Mouse (Mus musculus) stomach, postnatal 0 days (tissue): ENCODE measurements around the gene Mdp1. TPM values are rescaled to one million over a fixed set of nuclear protein-coding genes. Genes with fewer than 3 reads are reported as not detected.
A peak's percentile ranks its signal among the peaks of the same experiment; 100 is the strongest.

Experiments used
- ATAC-seq: fragments of 200-750 bp; cut with Nextera tagmentation; 2 replicates; pipeline ENCODE4 v1.8.0; 2017; ENCODE audit not compliant: low FRiP score, low TSS enrichment
- DNase-seq: peaks from one replicate; pipeline ENCODE4 v3.0.0-alpha.2; 2016; ENCODE audit warnings: low spot score
- H3K27ac ChIP-seq: fragments of 300-500 bp; sonication (generic); replicated peaks from 2 replicates; pipeline ENCODE4 v1.5.1; 2014; ENCODE audit warnings: mild to moderate bottlenecking, control low read depth
- H3K27me3 ChIP-seq: fragments of 300-500 bp; sonication (generic); 2 replicates; pipeline ENCODE4 v1.6.1; 2014; ENCODE audit warnings: low read length; ENCODE audit not compliant: control insufficient read depth, insufficient read depth
- H3K36me3 ChIP-seq: fragments of 300-500 bp; sonication (generic); 2 replicates; pipeline ENCODE4 v1.6.1; 2014; ENCODE audit warnings: low read length, mixed read lengths; ENCODE audit not compliant: control insufficient read depth, insufficient read depth
- H3K4me1 ChIP-seq: fragments of 300-500 bp; sonication (generic); replicated peaks from 2 replicates; pipeline ENCODE4 v1.6.1; 2014; ENCODE audit warnings: antibody characterized with exemption; ENCODE audit not compliant: control insufficient read depth, insufficient read depth
- H3K4me2 ChIP-seq: fragments of 300-500 bp; sonication (generic); replicated peaks from 2 replicates; pipeline ENCODE4 v1.6.1; 2014; ENCODE audit warnings: low read depth, mild to moderate bottlenecking, control low read depth, moderate library complexity
- H3K4me3 ChIP-seq: fragments of 300-500 bp; sonication (generic); 2 replicates; pipeline ENCODE4 v1.5.1; 2014; ENCODE audit warnings: low read depth, low read length, control low read depth
- H3K9ac ChIP-seq: fragments of 300-500 bp; sonication (generic); 2 replicates; pipeline ENCODE4 v1.6.1; 2014; ENCODE audit warnings: mild to moderate bottlenecking, low read length, control low read depth, mixed read lengths
- H3K9me3 ChIP-seq: fragments of 300-500 bp; sonication (generic); 2 replicates; pipeline ENCODE4 v1.6.1; 2016; ENCODE audit warnings: low read length; ENCODE audit not compliant: control insufficient read depth
- CTCF ChIP-seq: IDR thresholded peaks from 2 replicates; pipeline ENCODE4 v1.5.1; 2016; ENCODE audit warnings: antibody characterized with exemption, low read depth, mild to moderate bottlenecking, moderate library complexity
- EP300 ChIP-seq: optimal IDR thresholded peaks from 2 replicates; pipeline ENCODE3; 2016; ENCODE audit warnings: antibody characterized with exemption
- WGBS: fragments of 180-500 bp; shearing (Covaris S2); extraction: QIAGEN DNeasy Blood & Tissue Kit; methylation state at CpG from one replicate; pipeline ENCODE4 v1.1.7; 2014; 5-methylcytosine and 5-hydroxymethylcytosine counted together
- polyA plus RNA-seq: library from polyadenylated mRNA; unstranded; fragments of >200 nt; fragmentation: Nextera tagmentation; extraction: Ambion mirVana; gene quantifications from 2 replicates; pipeline ENCODE4 v1.2.1, GENCODE M21; 2015

Gene Mdp1
- polyA plus RNA-seq, 1 experiment from 2014 or later: 46.5 TPM

DNA sequence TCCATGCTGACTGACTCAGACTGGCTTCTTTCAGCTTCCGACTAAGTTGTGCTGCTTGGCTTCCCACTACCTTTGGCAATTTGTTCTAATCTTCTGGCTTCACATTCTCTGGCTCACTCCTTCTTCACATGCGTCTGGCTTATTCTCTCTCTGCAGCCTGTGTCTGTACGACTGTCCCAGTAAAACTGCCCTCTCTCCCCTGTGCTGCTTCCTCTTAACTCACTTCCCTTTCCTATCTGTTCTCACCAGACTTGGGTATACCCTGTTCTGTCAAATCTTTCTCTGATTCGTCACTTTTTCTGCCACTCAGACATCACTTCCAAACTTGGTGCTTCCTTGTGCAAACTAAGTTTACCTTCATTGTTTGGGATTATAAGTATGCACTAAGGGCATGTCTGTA, 36.9 kb upstream of the Mdp1 start:
- Histone ChIP-seq H3K27me3 (no peaks in the 10 kb centered on the region), H3K9me3 (no peaks in the 10 kb centered on the region), H3K4me1 (no peaks in the 10 kb centered on the region), H3K4me2 (no peak overlapping the region), H3K27ac (no peak overlapping the region), H3K9ac (no peak overlapping the region), H3K4me3 (no peak overlapping the region), H3K36me3 (no peaks in the 10 kb centered on the region)
- DNase-seq (no peak), ATAC-seq (no peak)
- WGBS: 77% methylated on average over 4 of the region's 4 CpGs
- TF ChIP-seq CTCF (no peak), EP300 (no peak)

DNA sequence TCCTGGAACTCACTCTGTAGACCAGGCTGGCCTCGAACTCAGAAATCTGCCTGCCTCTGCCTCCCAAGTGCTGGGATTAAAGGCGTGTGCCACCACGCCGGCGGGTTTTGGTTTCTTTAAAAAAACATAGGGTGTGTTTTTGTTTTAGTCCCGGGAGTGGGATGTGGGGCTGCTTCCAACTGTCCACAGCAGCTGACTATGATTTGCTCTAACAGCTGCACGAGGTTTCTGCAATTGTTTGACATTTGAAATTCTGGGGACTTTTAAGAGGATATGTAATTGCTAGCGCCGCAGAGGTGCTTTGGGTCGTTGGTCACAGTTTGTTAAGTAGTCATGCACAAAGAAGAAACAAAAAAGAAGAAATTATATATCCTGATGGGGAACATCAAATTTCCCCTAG, 29.1 kb upstream of the Mdp1 start:
- Histone ChIP-seq H3K4me1 (no peaks in the 10 kb centered on the region), H3K27ac (no peak overlapping the region), H3K36me3 (no peaks in the 10 kb centered on the region), H3K4me2 (no peak overlapping the region), H3K4me3 (no peak overlapping the region), H3K9me3 (no peaks in the 10 kb centered on the region), H3K27me3 (no peaks in the 10 kb centered on the region), H3K9ac (no peak overlapping the region)
- no peak for ATAC-seq
- WGBS: 56% methylated on average over 10 of the region's 10 CpGs
- DNase-seq: no peak
- TF ChIP-seq EP300 (no peak), CTCF (no peak)

GRCm38 (mm10) chr14:55682118-55682493, 21.8 kb upstream of the Mdp1 start:
- Histone ChIP-seq H3K4me3 (peak overlapping the region; percentile 76), H3K27me3 (no peaks in the 10 kb centered on the region), H3K9ac (peak overlapping the region; percentile 43; the same call in 1 of the 2 replicates), H3K4me1 (no peaks in the 10 kb centered on the region), H3K36me3 (peaks cover 11% of the 10 kb centered on the region), H3K4me2 (peak overlapping the region; percentile 83), H3K9me3 (no peaks in the 10 kb centered on the region), H3K27ac (peak overlapping the region; percentile 90)
- TF ChIP-seq CTCF (no peak), EP300 (no peak)
- no peak for ATAC-seq
- no peak for DNase-seq
- 9% methylated on average over 3 of the region's 3 CpGs for WGBS

DNA sequence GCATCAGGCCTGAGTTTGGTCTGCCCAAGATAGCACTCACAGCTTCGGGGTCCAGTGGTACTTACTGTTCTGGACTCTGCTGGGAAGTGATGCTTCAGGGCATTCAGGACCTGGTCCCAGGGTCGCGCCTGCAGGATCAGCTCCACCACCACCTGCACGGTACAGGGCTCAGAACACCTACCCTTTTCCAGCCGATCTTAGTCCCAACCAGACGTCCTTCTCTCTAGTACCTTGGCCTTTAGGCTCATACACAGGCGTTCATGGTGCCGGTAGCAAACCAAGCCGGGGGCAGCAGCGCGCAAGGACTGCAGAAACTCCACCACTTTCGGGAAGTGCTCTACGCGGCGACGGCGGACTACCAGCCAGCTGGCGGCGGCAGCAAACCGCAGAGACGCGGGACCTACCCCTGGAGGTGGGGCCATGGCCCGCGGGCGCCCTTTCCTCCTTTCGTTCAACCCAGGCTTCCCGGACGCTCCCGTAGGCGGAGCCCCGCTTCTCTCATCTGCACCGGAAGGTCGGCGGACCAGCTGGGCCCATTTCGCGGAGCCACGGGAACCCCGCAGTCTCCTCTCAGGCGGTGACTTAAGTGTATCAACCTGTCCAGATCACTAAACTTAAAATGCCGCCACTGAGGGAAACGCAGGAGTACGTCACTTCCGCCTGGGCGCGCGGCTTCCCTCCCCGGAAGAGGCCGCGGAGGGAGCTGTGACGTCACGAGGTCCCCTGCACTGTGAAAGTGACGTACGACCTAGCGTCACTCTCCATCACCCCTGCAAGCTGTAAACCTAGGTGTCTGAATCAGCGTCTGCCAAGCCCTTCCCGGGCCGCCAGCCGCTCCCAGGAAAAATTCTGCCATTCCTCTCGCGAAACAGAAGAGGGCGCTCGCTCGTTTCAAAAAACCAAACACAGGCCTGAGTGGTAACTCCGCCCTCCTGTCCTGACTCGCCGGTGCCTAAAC, 21.1 kb upstream of the Mdp1 start, which contains the start of gene Tinf2:
TSS of gene Tinf2 (minus strand) at position 661 of the 958 bp plus-strand sequence.
- DNase-seq (peak; percentile 98), ATAC-seq (peak; percentile 99)
- Histone ChIP-seq H3K9me3 (no peaks in the 10 kb centered on the region), H3K4me2 (peak within 1 kb of the TSS; percentile 83), H3K36me3 (peaks cover 11% of the 10 kb centered on the region), H3K4me1 (no peaks in the 10 kb centered on the region), H3K4me3 (peak within 1 kb of the TSS; percentile 76), H3K9ac (peak within 1 kb of the TSS; percentile 77), H3K27ac (peak within 1 kb of the TSS; percentile 90), H3K27me3 (no peaks in the 10 kb centered on the region)
- under 1% methylated on average over 66 of the region's 66 CpGs for WGBS
- peak; percentile 90 for TF ChIP-seq CTCF
- peak; percentile 63 for TF ChIP-seq EP300

DNA sequence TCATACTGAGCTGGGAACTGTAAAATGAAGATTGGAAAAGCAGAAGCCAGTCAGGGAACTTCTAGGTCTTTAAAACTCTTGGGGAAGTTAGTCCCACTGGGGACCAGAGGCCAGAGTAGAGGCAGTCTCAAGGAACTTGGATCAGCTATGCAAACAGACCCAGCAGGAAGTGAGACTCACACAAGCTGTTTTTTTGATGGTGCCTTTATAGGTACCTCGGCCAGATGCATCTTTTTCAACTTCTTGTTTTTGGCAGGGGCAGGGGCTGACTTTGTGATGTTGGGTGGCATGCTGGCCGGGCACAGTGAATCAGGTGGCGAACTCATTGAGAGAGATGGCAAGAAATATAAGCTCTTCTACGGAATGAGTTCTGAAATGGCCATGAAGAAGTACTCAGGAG, 17.3 kb upstream of the Mdp1 start:
- ATAC-seq (no peak), DNase-seq (no peak)
- TF ChIP-seq CTCF (no peak), EP300 (no peak)
- H3K4me1 ChIP-seq: peaks cover 3% of the 10 kb centered on the region; the same call in 1 of the 2 replicates
- no peaks in the 10 kb centered on the region for H3K27me3 ChIP-seq
- H3K4me2 ChIP-seq: no peak overlapping the region
- no peak overlapping the region for H3K27ac ChIP-seq
- H3K36me3 ChIP-seq: peaks cover 11% of the 10 kb centered on the region
- WGBS: 77% methylated on average over 4 of the region's 4 CpGs
- H3K9ac ChIP-seq: no peak overlapping the region
- H3K4me3 ChIP-seq: no peak overlapping the region
- no peaks in the 10 kb centered on the region for H3K9me3 ChIP-seq

DNA sequence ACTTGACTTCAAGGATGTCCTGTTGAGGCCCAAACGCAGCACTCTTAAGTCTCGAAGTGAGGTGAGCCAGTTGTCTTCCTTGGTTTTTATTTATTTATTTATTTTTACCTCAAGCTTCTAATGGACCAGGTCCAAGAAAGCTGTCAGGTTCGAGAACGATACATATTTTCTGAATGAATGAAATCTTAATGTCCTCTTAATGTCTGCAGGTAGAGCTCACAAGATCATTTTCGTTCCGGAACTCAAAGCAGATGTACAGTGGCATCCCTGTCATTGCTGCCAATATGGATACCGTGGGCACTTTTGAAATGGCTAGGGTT, 12.4 kb upstream of the Mdp1 start:
- peak overlapping the region; percentile 84 for H3K4me2 ChIP-seq
- H3K27ac ChIP-seq: no peak overlapping the region; the same call in 1 of the 2 replicates
- H3K4me1 ChIP-seq: peaks cover 3% of the 10 kb centered on the region; the same call in 1 of the 2 replicates
- peak overlapping the region; percentile 84 for H3K9ac ChIP-seq
- H3K4me3 ChIP-seq: peak overlapping the region; percentile 78
- no peaks in the 10 kb centered on the region for H3K27me3 ChIP-seq
- H3K36me3 ChIP-seq: no peaks in the 10 kb centered on the region; the same call in 1 of the 2 replicates
- DNase-seq (no peak), ATAC-seq (no peak)
- 68% methylated on average over 7 of the region's 7 CpGs for WGBS
- H3K9me3 ChIP-seq: no peaks in the 10 kb centered on the region
- TF ChIP-seq EP300: no peak
- no peak for TF ChIP-seq CTCF
